Mouse (Mus musculus) embryonic facial prominence, embryonic 11.5 days (tissue): Measurements from ENCODE around the gene Eif1. TPM values are rescaled to one million over a fixed set of nuclear protein-coding genes. Genes with fewer than 3 reads are reported as not detected.
"Not testable (repeated sequence)": the region's sequence is repeated elsewhere in the genome, so short reads cannot be mapped to it uniquely, and the experiment has no call there.

Experiments used
- ATAC-seq: fragments of 200-750 bp; cut with Nextera tagmentation; replicated peaks from 2 replicates; pipeline ENCODE4 v1.8.0; 2017; ENCODE audit warnings: low read depth; ENCODE audit not compliant: insufficient number of reproducible peaks, low FRiP score, low TSS enrichment
- DNase-seq: peaks from one replicate; pipeline ENCODE4 v3.0.0-alpha.2; 2015; ENCODE audit warnings: low spot score
- H3K27ac ChIP-seq: fragments of 300-500 bp; sonication (generic); replicated peaks from 2 replicates; pipeline ENCODE4 v1.5.1; 2014; ENCODE audit warnings: mild to moderate bottlenecking, low read depth, low read length, control low read depth
- H3K27me3 ChIP-seq: fragments of 300-500 bp; sonication (generic); 2 replicates; pipeline ENCODE4 v1.6.1; 2014; ENCODE audit warnings: mild to moderate bottlenecking, low read length, moderate library complexity, mixed read lengths; ENCODE audit not compliant: control insufficient read depth, insufficient read depth
- H3K36me3 ChIP-seq: fragments of 300-500 bp; sonication (generic); replicated peaks from 2 replicates; pipeline ENCODE4 v1.6.1; 2014; ENCODE audit warnings: low read depth, mild to moderate bottlenecking, low read length, moderate library complexity, mixed read lengths; ENCODE audit not compliant: control insufficient read depth, insufficient read depth
- H3K4me1 ChIP-seq: fragments of 300-500 bp; sonication (generic); 2 replicates; pipeline ENCODE4 v1.6.1; 2014; ENCODE audit warnings: low read length, mixed read lengths; ENCODE audit not compliant: control insufficient read depth, insufficient read depth
- H3K4me2 ChIP-seq: fragments of 300-500 bp; sonication (generic); 2 replicates; pipeline ENCODE4 v1.6.1; 2014; ENCODE audit warnings: low read depth, mild to moderate bottlenecking, control low read depth, low read length, moderate library complexity
- H3K4me3 ChIP-seq: fragments of 300-500 bp; sonication (generic); 2 replicates; pipeline ENCODE4 v1.5.1; 2014; ENCODE audit warnings: low read depth, low read length, control low read depth
- H3K9ac ChIP-seq: fragments of 300-500 bp; sonication (generic); replicated peaks from 2 replicates; pipeline ENCODE4 v1.6.1; 2014; ENCODE audit warnings: mild to moderate bottlenecking, control low read depth, low read length
- H3K9me3 ChIP-seq: fragments of 300-500 bp; sonication (generic); replicated peaks from 2 replicates; pipeline ENCODE4 v1.6.1; 2016; ENCODE audit warnings: mild to moderate bottlenecking, low read length, inconsistent platforms, mixed read lengths; ENCODE audit not compliant: control insufficient read depth
- WGBS: fragments of 180-500 bp; shearing (Covaris S2); extraction: QIAGEN DNeasy Blood & Tissue Kit; methylation state at CpG from one replicate; pipeline ENCODE4 v1.1.7; 2014; 5-methylcytosine and 5-hydroxymethylcytosine counted together
- polyA plus RNA-seq: library from polyadenylated mRNA; unstranded; fragments of >200 nt; fragmentation: Nextera tagmentation; extraction: Ambion mirVana; gene quantifications from 2 replicates; pipeline ENCODE4 v1.2.1, GENCODE M21; 2014

Gene Eif1
- polyA plus RNA-seq, 1 experiment from 2014 or later = 1,757 TPM

DNA sequence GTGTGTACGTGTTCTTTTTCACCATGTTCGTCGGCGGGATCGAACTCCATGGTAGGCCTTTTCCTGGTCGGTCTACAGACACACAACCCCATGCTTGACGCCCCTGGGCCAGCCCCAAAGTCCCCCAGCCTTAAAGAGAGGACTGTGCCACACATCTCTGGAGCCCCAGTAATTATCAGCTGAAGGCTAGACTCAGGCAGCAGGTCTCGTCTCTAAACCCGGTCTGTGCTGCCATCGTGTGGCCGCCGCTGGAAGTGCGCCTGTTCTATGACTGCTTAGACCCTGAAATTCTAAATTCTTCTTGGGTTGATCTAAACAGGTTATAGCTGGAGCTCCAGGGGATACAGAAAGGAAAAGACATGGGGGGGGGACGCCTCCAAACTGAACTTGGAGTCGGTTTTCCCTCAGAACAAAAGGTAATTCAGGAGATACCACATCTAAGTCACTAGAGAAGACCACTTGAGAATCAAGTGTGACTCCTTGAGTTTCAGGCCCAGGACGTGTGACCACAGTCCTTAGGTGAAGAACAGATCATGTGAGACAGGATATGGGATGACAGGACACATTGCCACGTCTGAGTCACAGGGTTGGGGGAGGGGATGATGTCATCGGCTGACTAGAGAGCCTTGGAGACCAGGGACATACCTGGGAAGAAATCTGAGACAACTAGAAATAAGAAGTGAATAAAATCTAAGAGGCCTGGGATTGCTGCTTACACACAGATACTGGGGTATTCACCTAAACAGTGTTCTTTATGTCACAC lies 21.2 kb upstream of the Eif1 start:
- 19% methylated on average over 18 of the region's 18 CpGs for WGBS
- no peak overlapping the region for H3K4me2 ChIP-seq
- H3K9me3 ChIP-seq = no peaks in the 10 kb centered on the region
- no peaks in the 10 kb centered on the region for H3K4me1 ChIP-seq
- no peak overlapping the region for H3K27ac ChIP-seq
- no peaks in the 10 kb centered on the region for H3K36me3 ChIP-seq
- no peak overlapping the region for H3K9ac ChIP-seq
- DNase-seq = peak; percentile 78
- ATAC-seq = no peak
- no peaks in the 10 kb centered on the region for H3K27me3 ChIP-seq
- no peak overlapping the region for H3K4me3 ChIP-seq

- Histone ChIP-seq H3K9me3 (no peaks in the 10 kb centered on the region), H3K27ac (no peak overlapping the region), H3K4me2 (no peak overlapping the region), H3K9ac (no peak overlapping the region), H3K4me3 (no peak overlapping the region), H3K36me3 (no peaks in the 10 kb centered on the region), H3K4me1 (no peaks in the 10 kb centered on the region), H3K27me3 (no peaks in the 10 kb centered on the region)
- ATAC-seq (no peak), DNase-seq (peak; percentile 73)
- WGBS = 10% methylated on average over 5 of the region's 5 CpGs
Observed at GRCm38 (mm10) chr11:100300293-100300692, 19.4 kb upstream of the Eif1 start.

- Histone ChIP-seq H3K9ac (no peak overlapping the region), H3K4me1 (no peaks in the 10 kb centered on the region), H3K27ac (no peak overlapping the region), H3K36me3 (no peaks in the 10 kb centered on the region), H3K9me3 (no peaks in the 10 kb centered on the region), H3K4me2 (no peak overlapping the region), H3K27me3 (no peaks in the 10 kb centered on the region), H3K4me3 (no peak overlapping the region)
- ATAC-seq = no peak
- WGBS = 86% methylated on average over 5 of the region's 5 CpGs
- no peak for DNase-seq
Observed at GRCm38 (mm10) chr11:100301292-100301691, 18.4 kb upstream of the Eif1 start.

DNA sequence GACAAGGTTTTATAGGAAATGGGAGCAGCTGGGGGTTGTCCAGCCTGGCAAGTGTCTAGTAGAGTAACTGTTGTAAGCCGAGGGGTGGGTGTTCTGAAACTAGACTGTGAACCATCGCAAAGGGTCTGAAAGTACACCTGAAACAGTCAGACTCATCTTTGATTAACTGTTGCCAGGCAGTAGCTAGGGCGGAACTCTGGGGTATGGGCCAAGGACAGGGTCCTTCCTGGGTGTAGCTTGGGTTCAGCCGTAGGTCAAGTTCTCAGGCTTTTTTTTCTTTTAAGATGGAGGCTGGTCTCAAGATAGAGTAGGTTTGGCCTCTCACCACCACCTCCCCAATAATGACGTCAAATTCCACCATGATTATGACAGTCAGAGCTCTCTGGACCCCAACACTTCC lies 11.8 kb upstream of the Eif1 start:
- H3K9ac ChIP-seq = no peak overlapping the region
- H3K4me1 ChIP-seq = no peaks in the 10 kb centered on the region
- no peak overlapping the region for H3K4me3 ChIP-seq
- ATAC-seq (no peak), DNase-seq (no peak)
- WGBS = 93% methylated on average over 5 of the region's 5 CpGs
- no peak overlapping the region for H3K27ac ChIP-seq
- H3K27me3 ChIP-seq = no peaks in the 10 kb centered on the region
- no peaks in the 10 kb centered on the region for H3K36me3 ChIP-seq
- H3K4me2 ChIP-seq = no peak overlapping the region
- no peaks in the 10 kb centered on the region for H3K9me3 ChIP-seq

GRCm38 (mm10) chr11:100308672-100309071 lies 11.0 kb upstream of the Eif1 start:
- H3K4me3 ChIP-seq, H3K36me3 ChIP-seq, H3K4me2 ChIP-seq, H3K27me3 ChIP-seq, H3K4me1 ChIP-seq, ATAC-seq, H3K9ac ChIP-seq, H3K27ac ChIP-seq, DNase-seq, H3K9me3 ChIP-seq: not testable (repeated sequence)
- WGBS = 89% methylated on average over 6 of the region's 6 CpGs

DNA sequence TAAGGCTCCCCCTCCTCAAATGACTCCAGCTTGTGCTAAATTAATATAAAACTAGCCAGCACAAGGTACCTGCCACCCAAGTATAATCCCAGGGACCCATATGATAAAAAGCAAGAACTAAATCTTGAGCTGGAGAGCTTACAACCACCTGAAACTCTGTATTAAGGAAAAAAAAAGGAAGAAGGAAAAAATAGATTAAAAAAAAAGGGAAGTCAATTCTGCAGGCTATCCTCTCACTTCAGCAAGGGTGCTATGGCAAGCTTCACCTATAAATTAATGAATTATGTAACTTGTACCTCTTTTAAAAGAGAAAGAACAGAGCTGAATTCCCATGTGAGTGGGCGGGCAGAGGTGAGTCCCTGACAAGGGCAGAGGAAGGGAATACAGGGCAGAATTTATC lies 8.0 kb upstream of the Eif1 start:
- Histone ChIP-seq H3K4me1 (no peaks in the 10 kb centered on the region), H3K27me3 (no peaks in the 10 kb centered on the region), H3K4me3 (no peak overlapping the region), H3K9ac (no peak overlapping the region), H3K36me3 (no peaks in the 10 kb centered on the region), H3K4me2 (no peak overlapping the region), H3K9me3 (no peaks in the 10 kb centered on the region), H3K27ac (no peak overlapping the region)
- DNase-seq (no peak), ATAC-seq (no peak)
- 89% methylated on average over 1 of the region's 1 CpGs for WGBS

DNA sequence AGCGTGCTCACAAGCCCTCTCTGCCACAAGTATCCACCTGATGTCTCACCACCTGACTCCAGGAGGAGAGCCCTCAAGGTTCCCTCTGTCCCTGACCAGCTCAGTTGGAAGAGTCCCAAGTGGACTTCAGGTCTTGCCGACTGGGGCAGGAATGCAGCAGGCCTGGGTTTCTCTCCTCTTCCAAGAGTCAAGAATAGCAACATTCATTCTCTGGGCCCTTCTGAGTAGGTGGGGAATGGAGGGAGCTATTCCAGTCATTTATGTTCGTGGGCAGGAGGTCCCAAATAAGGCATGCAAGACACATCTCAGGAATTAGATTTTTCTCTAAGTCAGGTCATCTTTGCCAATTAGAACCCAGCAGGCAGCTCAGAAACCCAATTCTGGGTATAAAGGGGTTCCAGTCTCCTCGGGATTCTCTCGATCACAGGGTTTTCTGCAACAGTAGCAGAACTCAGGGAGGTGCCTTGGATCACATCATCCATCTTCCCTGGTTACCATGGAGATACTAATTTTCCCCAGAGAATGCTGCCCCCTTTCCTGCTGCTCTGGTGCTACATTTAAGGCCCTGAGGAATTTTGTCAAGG lies 7.5 kb upstream of the Eif1 start:
- Histone ChIP-seq H3K27ac (no peak overlapping the region), H3K36me3 (no peaks in the 10 kb centered on the region), H3K27me3 (no peaks in the 10 kb centered on the region), H3K4me3 (no peak overlapping the region), H3K9me3 (no peaks in the 10 kb centered on the region), H3K9ac (no peak overlapping the region), H3K4me1 (no peaks in the 10 kb centered on the region), H3K4me2 (no peak overlapping the region)
- ATAC-seq (no peak), DNase-seq (no peak)
- 42% methylated on average over 5 of the region's 5 CpGs for WGBS

- DNase-seq (no peak), ATAC-seq (no peak)
- no peak overlapping the region for H3K9ac ChIP-seq
- no peaks in the 10 kb centered on the region for H3K36me3 ChIP-seq
- H3K4me2 ChIP-seq = no peak overlapping the region
- H3K4me1 ChIP-seq = no peaks in the 10 kb centered on the region
- no peaks in the 10 kb centered on the region for H3K9me3 ChIP-seq
- H3K27ac ChIP-seq = no peak overlapping the region
- no peak overlapping the region for H3K4me3 ChIP-seq
- no peaks in the 10 kb centered on the region for H3K27me3 ChIP-seq
- WGBS = 88% methylated on average over 6 of the region's 6 CpGs
Observed at GRCm38 (mm10) chr11:100313424-100313823, 6.3 kb upstream of the Eif1 start.
